Mouse (Mus musculus): ENCODE data around the gene Olfr1511.
"Not testable (repeated sequence)": the region's sequence is repeated elsewhere in the genome, so short reads cannot be mapped to it uniquely, and the experiment has no call there.

The Olfr1511 gene

DNA sequence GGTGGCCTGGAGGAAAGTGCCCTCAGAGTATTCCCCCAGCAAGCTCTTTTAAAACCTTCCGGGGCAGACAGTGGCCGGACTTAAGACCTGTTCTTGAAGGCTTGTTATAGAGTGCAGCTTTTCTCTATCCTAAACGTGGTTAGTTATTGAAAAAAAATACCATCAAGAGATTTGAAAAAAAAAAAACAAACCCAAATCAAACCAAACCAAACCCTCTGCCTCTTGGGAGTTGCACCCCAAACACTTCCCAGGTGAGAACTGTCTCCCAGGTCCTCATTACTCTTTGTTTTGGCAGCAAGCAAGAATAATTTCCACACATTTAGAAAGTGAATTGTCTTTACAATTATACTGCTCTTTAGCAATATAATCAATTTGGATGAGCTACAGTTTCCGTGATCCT, at the start of gene Olfr1511:
Gene Olfr1511, minus strand, starts transcription at position 101 of the 400 bp plus-strand sequence.
- DNase-seq: no peak

DNA sequence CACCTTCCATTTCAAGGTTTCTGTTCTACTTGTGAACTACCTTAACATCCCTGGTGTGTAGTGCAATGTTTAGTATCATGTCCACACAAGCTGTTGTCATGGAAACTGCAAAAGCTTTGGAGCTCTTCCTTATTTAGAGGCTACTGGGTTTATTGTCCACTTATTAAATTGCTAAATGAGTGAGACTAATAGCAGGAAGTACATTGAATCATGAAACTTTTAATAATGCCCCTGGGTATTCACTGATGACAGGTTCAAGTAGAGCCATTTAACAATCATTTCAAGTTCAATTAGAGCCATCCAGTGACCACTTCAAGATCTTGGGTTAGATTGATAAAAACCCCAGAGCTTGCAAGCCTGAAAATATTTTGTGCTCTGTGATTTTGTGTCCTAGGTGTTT, 45.5 kb upstream of the Olfr1511 start, which contains the start of gene Olfr1509:
Gene Olfr1509, plus strand, starts transcription at position 301 of the 400 bp plus-strand sequence.
- DNase-seq: no peak

- DNase-seq: no peak
These were observed 30.5 kb upstream of the Olfr1511 start for GRCm38 (mm10) chr14:52427686-52428085.

DNA sequence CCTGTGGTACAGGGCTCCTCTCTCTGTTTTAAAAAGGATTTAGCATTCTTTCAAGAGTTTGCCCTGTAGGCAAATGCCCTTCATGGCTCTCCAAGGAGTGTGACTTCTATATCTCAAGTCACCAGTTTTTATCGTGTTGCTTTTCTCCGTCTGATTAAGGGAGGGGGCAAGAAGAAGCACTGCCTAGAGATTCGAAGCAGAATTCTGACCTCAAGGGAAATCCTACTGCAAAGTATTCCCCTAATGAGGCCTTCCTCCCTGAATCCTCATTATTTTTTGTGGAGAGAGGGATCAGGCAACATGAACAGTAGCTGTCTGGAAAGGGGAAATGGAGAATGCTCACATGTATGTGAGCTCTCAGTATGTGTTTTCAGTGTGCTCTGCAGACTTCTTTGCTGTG, 17.1 kb upstream of the Olfr1511 start, which contains the start of gene Olfr1510:
Gene Olfr1510, minus strand, starts transcription at position 101 of the 400 bp plus-strand sequence.
- DNase-seq: no peak

DNA sequence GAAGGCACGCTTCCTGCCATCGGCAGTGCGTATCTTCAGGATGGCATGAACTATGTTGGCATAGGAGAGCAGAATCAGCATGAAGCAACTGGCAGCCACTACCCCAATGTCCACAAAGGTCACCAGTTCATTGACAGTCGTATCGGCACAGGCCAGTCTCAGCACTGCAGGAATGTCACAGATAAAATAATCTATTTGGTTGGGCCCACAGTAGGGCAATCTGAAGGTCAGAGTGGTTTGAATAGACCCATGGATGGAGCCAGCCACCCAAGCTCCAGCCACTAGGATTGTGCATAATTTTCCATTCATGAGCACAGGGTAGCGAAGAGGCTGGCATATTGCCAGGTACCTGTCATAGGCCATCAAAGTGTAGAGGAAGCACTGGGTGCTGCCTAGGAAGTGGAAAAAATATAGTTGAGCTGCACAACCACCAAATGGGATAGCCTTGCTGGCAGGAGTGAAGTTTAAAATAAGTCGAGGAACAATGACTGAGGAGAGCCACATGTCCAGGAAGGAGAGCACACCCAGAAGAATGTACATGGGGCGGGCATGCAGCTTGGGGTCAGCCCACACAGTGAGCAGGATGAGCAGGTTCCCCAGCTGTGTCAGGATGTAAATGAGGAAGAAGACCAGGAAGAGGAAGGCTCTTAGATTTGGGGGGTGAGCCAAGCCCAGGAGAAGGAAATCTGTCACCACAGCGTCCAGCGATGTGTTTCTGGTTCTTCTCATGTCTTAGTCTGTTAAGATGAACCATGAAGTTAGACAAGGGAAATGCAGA, 13.2 kb upstream of the Olfr1511 start:
- DNase-seq: not testable (repeated sequence)

DNA sequence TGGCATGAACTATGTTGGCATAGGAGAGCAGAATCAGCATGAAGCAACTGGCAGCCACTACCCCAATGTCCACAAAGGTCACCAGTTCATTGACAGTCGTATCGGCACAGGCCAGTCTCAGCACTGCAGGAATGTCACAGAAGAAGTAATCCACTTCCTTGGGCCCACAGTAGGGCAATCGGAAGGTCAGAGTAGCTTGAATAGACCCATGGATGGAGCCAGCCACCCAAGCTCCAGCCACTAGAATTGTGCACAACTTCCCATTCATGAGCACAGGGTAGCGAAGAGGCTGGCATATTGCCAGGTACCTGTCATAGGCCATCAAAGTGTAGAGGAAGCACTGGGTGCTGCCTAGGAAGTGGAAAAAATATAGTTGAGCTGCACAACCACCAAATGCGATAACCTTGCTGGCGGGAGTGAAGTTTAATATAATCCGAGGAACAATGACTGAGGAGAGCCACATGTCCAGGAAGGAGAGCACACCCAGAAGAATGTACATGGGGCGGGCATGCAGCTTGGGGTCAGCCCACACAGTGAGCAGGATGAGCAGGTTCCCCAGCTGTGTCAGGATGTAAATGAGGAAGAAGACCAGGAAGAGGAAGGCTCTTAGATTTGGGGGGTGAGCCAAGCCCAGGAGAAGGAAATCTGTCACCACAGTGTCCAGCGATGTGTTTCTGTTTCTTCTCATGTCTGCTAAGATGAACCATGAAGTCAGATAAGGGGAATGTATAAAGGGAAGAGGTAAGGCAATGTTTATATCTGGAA, 6.9 kb downstream of the Olfr1511 start:
- DNase-seq: peak in 1 of 2 experiments; percentile 7

GRCm38 (mm10) chr14:52379068-52379467, 18.1 kb downstream of the Olfr1511 start, which contains the start of gene Olfr1512:
Olfr1512 (minus strand) TSS chr14:52379168.
- DNase-seq: no peak

DNA sequence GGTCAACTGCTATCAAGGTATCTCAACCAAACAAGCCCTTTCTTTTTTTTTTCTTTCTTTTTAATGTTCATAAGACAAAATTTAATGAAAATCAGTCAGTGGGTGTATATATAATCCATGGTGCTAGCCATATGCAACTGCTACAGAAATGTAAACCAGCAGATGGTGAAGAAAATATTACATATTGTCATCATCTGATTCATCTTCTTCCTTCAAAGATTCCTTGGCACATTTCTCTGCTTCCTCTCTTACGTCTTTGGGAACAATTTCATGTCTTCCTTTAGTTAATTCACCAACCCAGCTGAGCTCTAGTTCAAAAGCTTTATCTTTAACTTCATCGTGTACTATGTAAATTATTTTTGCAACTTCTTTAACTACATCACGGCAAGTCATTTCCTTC, 28.4 kb downstream of the Olfr1511 start:
- no peak for DNase-seq

DNA sequence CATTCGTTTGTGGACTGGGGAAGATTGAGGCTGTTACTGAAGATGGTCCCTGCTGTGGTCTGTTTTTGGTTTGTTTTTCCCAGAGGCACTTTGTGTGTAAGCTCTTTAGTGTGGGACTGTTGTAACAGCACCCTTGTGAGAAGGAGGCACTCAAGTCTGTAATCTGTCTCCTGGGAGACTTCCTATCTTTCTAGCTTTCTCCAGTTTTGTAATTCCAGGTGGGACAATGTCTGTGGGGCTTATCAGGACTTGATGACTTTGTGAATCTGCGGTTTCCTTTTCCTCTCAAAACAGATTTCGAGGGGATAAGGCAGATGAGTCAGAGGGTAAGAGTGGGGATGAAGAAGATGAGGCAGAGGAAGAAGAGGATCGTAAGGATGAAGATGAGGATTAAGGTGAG, 40.9 kb downstream of the Olfr1511 start, which contains the start of gene Olfr1513:
Gene Olfr1513, minus strand, starts transcription at position 101 of the 400 bp plus-strand sequence.
- DNase-seq: no peak
